8 mouse cellular contexts compared by ENCODE assay signal in the genomic region with DNA sequence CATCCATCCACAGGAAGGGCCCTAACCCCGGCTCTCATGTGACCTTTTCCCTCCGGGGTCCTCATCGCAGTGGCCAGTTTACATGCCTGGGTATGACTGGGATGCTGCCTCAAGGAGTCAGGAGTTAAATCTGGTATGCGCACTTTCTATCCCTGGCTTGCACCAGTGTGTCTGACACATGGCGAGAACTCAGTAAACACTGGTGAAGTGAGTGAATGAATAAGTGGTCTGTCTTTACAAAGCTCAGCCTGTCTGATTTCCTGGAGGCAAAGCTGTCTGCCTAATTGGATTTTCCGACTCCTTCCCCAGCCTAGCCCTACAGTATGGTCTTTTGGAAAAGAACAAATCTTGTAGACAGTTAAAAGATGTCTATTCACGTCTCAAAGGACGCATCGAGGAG. TPM values are rescaled to one million over a fixed set of nuclear protein-coding genes. Genes with fewer than 3 reads are reported as not detected.
DNase-seq lines count a peak whose midpoint lies in the region; ATAC-seq lines count a peak whose summit lies in the region.

No protein-coding gene starts in this region.

- peak; percentile 39; the same call in 1 of the 2 replicates for ATAC-seq in frontal cortex, adult (ENCODE audit: low TSS enrichment)
- ATAC-seq in lung, embryonic 16.5 days (ENCODE audit: low read depth): peak; percentile 60; the same call in 1 of the 2 replicates
- ATAC-seq in intestine, embryonic 15.5 days: no peak
- ATAC-seq in stomach, embryonic 15.5 days (ENCODE audit: insufficient read depth, low FRiP score, low read depth): no peak

- WGBS in lung, embryonic 16.5 days: 29% methylated on average over 9 of the region's 9 CpGs
- 44% methylated on average over 9 of the region's 9 CpGs for WGBS in intestine, embryonic 15.5 days
- 43% methylated on average over 9 of the region's 9 CpGs for WGBS in stomach, embryonic 15.5 days

- DNase-seq in frontal cortex, postnatal 14 days (ENCODE audit: low spot score in 2 of 2): no peak
- no peak for DNase-seq in lung, adult 18-20 months
- no peak for DNase-seq in adrenal gland, adult 18-20 months (ENCODE audit: low spot score in 2 of 2)
- no peak for DNase-seq in thymus, adult 18-20 months

- no peak overlapping the region for H3K4me2 ChIP-seq in lung, embryonic 16.5 days (ENCODE audit: low read depth, low read length)
- peak overlapping the region; percentile 41; the same call in 1 of the 2 replicates for H3K4me2 ChIP-seq in intestine, embryonic 15.5 days (replicated peaks)
- H3K4me2 ChIP-seq in stomach, embryonic 15.5 days: peak overlapping the region; percentile 35; the same call in 1 of the 2 replicates

- no peaks in the 10 kb centered on the region for H3K27me3 ChIP-seq in lung, embryonic 16.5 days (ENCODE audit: control insufficient read depth, insufficient read depth, low read depth, low read length)
- no peaks in the 10 kb centered on the region for H3K27me3 ChIP-seq in intestine, embryonic 15.5 days (replicated peaks)
- no peaks in the 10 kb centered on the region for H3K27me3 ChIP-seq in stomach, embryonic 15.5 days (replicated peaks)

- no peaks in the 10 kb centered on the region for H3K36me3 ChIP-seq in lung, embryonic 16.5 days (ENCODE audit: control insufficient read depth, insufficient read depth, low read length)
- H3K36me3 ChIP-seq in intestine, embryonic 15.5 days: no peaks in the 10 kb centered on the region
- H3K36me3 ChIP-seq in stomach, embryonic 15.5 days: no peaks in the 10 kb centered on the region

- H3K4me3 ChIP-seq in lung, embryonic 16.5 days (ENCODE audit: low read length): no peak overlapping the region
- H3K4me3 ChIP-seq in intestine, embryonic 15.5 days (replicated peaks): no peak overlapping the region
- H3K4me3 ChIP-seq in stomach, embryonic 15.5 days (replicated peaks): no peak overlapping the region

- H3K9me3 ChIP-seq in lung, embryonic 16.5 days (ENCODE audit: control insufficient read depth, low read length): no peaks in the 10 kb centered on the region
- H3K9me3 ChIP-seq in intestine, embryonic 15.5 days: no peaks in the 10 kb centered on the region
- no peaks in the 10 kb centered on the region for H3K9me3 ChIP-seq in stomach, embryonic 15.5 days

- no peak overlapping the region for H3K9ac ChIP-seq in lung, embryonic 16.5 days (ENCODE audit: low read length)
- no peak overlapping the region for H3K9ac ChIP-seq in intestine, embryonic 15.5 days
- no peak overlapping the region for H3K9ac ChIP-seq in stomach, embryonic 15.5 days

- peaks cover 22% of the 10 kb centered on the region for H3K4me1 ChIP-seq in lung, embryonic 16.5 days (replicated peaks; ENCODE audit: control insufficient read depth, insufficient read depth, low read length)
- H3K4me1 ChIP-seq in intestine, embryonic 15.5 days (replicated peaks): peaks cover 32% of the 10 kb centered on the region
- H3K4me1 ChIP-seq in stomach, embryonic 15.5 days: peaks cover 17% of the 10 kb centered on the region

- H3K27ac ChIP-seq in lung, embryonic 16.5 days (ENCODE audit: low read length): no peak overlapping the region
- no peak overlapping the region for H3K27ac ChIP-seq in intestine, embryonic 15.5 days
- H3K27ac ChIP-seq in stomach, embryonic 15.5 days: peak overlapping the region; percentile 16; the same call in 1 of the 2 replicates

RNA-seq across cellular contexts. Expression of a gene that starts 45.8 kb away (rescaled TPM):
- polyA plus RNA-seq in lung, embryonic 16.5 days (2015; fragmentation: Nextera tagmentation; extraction: Ambion mirVana): 8.6 and 9.5 TPM in 2 replicates
- 15.7 and 16.5 TPM in 2 replicates for polyA plus RNA-seq in intestine, embryonic 15.5 days (2015; fragmentation: Nextera tagmentation; extraction: Ambion mirVana)
- 15.8 and 18.0 TPM in 2 replicates for polyA plus RNA-seq in stomach, embryonic 15.5 days (2015; fragmentation: Nextera tagmentation; extraction: Ambion mirVana)
- total RNA-seq in adrenal gland, adult 18-20 months (2021): 10 to 100 TPM in 1 of 2 experiments, 1 to 10 TPM in 1; 5.5 to 12.8 TPM

Comparison
In these comparisons a context has a peak if more than half of its experiments do, and no peak if none do; other contexts are left out.
1. ATAC-seq: peak in frontal cortex, adult (single experiment) and lung, embryonic 16.5 days (single experiment); none in intestine, embryonic 15.5 days (single experiment) and stomach, embryonic 15.5 days (single experiment).